Mouse (Mus musculus) CH12.LX (cell line): ENCODE measurements at regions not wholly inside any gene's neighbourhood (a gene's known extent, or its start where the extent isn't known, plus 50 kb on each side); places are given as distances from the start of the nearest gene placed in this dataset.

Source experiments
- CHD2 ChIP-seq: IDR thresholded peaks from 2 replicates; pipeline ENCODE4 v1.6.1; 2011; ENCODE audit warnings: low read length, improper control_type of control experiment
- CTCF ChIP-seq, 2 experiments: IDR thresholded peaks in 1 of 2; conservative IDR thresholded peaks in 1 of 2; 2 replicates each; pipeline ENCODE4 v1.5.1; 2011 to 2012; ENCODE audit warnings: low read depth in 2 of 2, low read length in 2 of 2, improper control_type of control experiment in 1 of 2, inconsistent platforms in 1 of 2, mild to moderate bottlenecking in 1 of 2, moderate library complexity in 1 of 2
- HCFC1 ChIP-seq: IDR thresholded peaks from 2 replicates; pipeline ENCODE4 v1.6.1; 2012; ENCODE audit warnings: low read depth, mild to moderate bottlenecking, inconsistent platforms, low read length, improper control_type of control experiment
- JUN ChIP-seq: IDR thresholded peaks from 2 replicates; pipeline ENCODE4 v1.6.1; 2011; ENCODE audit warnings: low read depth, mild to moderate bottlenecking, low read length, improper control_type of control experiment, moderate library complexity; ENCODE audit not compliant: insufficient read depth
- JUND ChIP-seq: conservative IDR thresholded peaks from 2 replicates; pipeline ENCODE4 v1.6.1; 2011; ENCODE audit warnings: low read depth, low read length, improper control_type of control experiment
- KAT2A ChIP-seq: IDR thresholded peaks from 2 replicates; pipeline ENCODE4 v1.6.1; 2012; ENCODE audit warnings: low read length, improper control_type of control experiment, inconsistent platforms; ENCODE audit not compliant: insufficient replicate concordance
- MAX ChIP-seq: IDR thresholded peaks from 2 replicates; pipeline ENCODE4 v1.6.1; 2011; ENCODE audit warnings: low read length, improper control_type of control experiment
- MXI1 ChIP-seq: IDR thresholded peaks from 2 replicates; pipeline ENCODE4 v1.6.1; 2011; ENCODE audit warnings: mild to moderate bottlenecking, low read depth, low read length, improper control_type of control experiment
- POLR2A ChIP-seq: IDR thresholded peaks from 2 replicates; pipeline ENCODE4 v1.6.1; 2011; ENCODE audit warnings: low read depth, mild to moderate bottlenecking, improper control_type of control experiment, low read length
- TBP ChIP-seq: conservative IDR thresholded peaks from 2 replicates; pipeline ENCODE4 v1.6.1; 2011; ENCODE audit warnings: low read depth, low read length, improper control_type of control experiment
- UBTF ChIP-seq: IDR thresholded peaks from 2 replicates; pipeline ENCODE4 v1.6.1; 2012; ENCODE audit warnings: low read depth, mild to moderate bottlenecking, inconsistent platforms, low read length, improper control_type of control experiment, moderate library complexity

DNA sequence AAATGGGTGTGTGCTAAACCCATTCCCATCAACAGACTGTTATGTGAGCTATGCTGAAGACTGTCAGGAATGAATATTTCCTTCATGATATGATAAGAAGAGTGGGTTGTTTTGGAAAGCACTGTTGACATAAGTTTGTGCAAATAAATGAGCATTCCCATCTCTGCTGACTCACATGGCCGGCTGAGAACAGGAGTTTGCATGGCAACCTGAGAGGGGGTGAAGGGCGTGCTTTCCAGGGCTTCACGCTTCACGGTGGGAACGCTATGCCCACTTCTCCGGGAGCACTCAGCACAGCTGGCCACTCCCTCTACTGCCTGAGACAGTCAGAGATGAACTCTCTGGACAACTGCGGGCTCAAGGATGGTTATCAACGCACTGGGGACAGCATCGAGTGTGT lies 348.9 kb upstream of the Slc24a5 start:
- TF ChIP-seq JUND (no peak), CTCF (conservative IDR thresholded peaks at IDR 0.05 in 1 of 2, IDR thresholded peaks at IDR 0.05 in 1 of 2; ENCODE audit: low read depth in 2 of 2, low read length in 2 of 2) (no peak), CHD2 (no peak), UBTF (no peak), MAX (no peak), POLR2A (no peak), HCFC1 (no peak), MXI1 (no peak), KAT2A (no peak), TBP (no peak), JUN (no peak)
